Mouse (Mus musculus) thymus, postnatal 10 days (tissue): ENCODE measurements around the gene Mrgpra4.

Source experiments
- DNase-seq, 2 experiments: peaks; one replicate each; pipeline ENCODE4 v3.0.0; 2021; ENCODE audit warnings: low spot score in 2 of 2

The Mrgpra4 gene

GRCm38 (mm10) chr7:47981995-47982394 lies at the start of gene Mrgpra4:
Mrgpra4 (minus strand) TSS chr7:47982095.
- DNase-seq, result no peak

GRCm38 (mm10) chr7:48027497-48027896 lies 45.6 kb upstream of the Mrgpra4 start, which contains the start of gene Mrgprx1:
Mrgprx1 (minus strand) TSS chr7:48027597.
- DNase-seq, result no peak

- DNase-seq, result no peak
Measured at GRCm38 (mm10) chr7:48017874-48018273, 36.0 kb upstream of the Mrgpra4 start.

GRCm38 (mm10) chr7:47995689-47996088 lies 13.8 kb upstream of the Mrgpra4 start:
- no peak for DNase-seq

GRCm38 (mm10) chr7:47986752-47987151 lies 4.9 kb upstream of the Mrgpra4 start:
- DNase-seq, result no peak
